Mouse (Mus musculus): ENCODE results near the gene Tyw3.

DNA sequence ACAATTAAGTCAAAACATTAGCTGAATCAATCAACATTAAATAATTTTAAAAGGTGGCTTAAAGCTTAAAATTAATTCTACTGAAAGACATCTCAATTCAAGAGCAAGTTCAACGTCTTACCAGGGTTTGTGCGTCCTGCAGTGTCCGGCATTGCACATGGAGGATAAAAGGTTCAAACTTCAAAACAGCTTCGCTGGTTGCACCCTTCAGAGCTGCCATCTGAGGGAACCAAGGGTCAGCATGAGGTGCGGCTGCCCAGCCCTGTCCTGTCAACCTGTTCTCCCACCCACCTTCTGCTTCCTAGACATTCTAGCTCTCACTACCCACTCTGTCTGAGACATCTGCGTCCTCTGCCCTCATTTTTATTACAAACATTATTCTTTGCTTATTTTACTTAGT, 3.3 kb downstream of the Tyw3 start:
- TF ChIP-seq CTCF (conservative IDR thresholded peaks at IDR 0.05; ENCODE audit: low read length) (no peak), NANOG (IDR thresholded peaks at IDR 0.05; ENCODE audit: borderline replicate concordance, low read length) (no peak), POU5F1 (IDR thresholded peaks at IDR 0.05; ENCODE audit: borderline replicate concordance, low read length) (no peak)
